Mouse (Mus musculus) liver, embryonic 14.5 days (tissue): ENCODE data around the gene Gm17387.

Experiments used
- CTCF ChIP-seq: IDR thresholded peaks from 2 replicates; pipeline ENCODE4 v1.5.1; 2016; ENCODE audit warnings: antibody characterized with exemption, low read depth, control low read depth
- EP300 ChIP-seq: IDR thresholded peaks from 2 replicates; pipeline ENCODE4 v1.6.1; 2016; ENCODE audit warnings: antibody characterized with exemption, low read depth

- no peak for TF ChIP-seq CTCF
- TF ChIP-seq EP300: no peak
These were observed 18.8 kb downstream of the Gm17387 start for GRCm38 (mm10) chr7:141047581-141048225.
